Mouse (Mus musculus) adrenal gland, postnatal 14 days (tissue): ENCODE data around the gene Spsb1. TPM values are rescaled to one million over a fixed set of nuclear protein-coding genes. Genes with fewer than 3 reads are reported as not detected.

Experiments
- DNase-seq: peaks from one replicate; pipeline ENCODE4 v3.0.0; 2021; ENCODE audit warnings: mixed read lengths
- total RNA-seq: library from RNA; stranded (reverse); gene quantifications from 2 replicates; pipeline ENCODE4 v1.2.3, GENCODE M21; 2021

Gene Spsb1
- total RNA-seq, 1 experiment from 2014 or later: 24.7 TPM

- peak; percentile 32 for DNase-seq
Observed at GRCm38 (mm10) chr4:149855892-149856807, 98.7 kb downstream of the Spsb1 start.

GRCm38 (mm10) chr4:149855180-149855891, 99.5 kb downstream of the Spsb1 start:
- no peak for DNase-seq

- DNase-seq: no peak
Observed at GRCm38 (mm10) chr4:149854770-149855169, 100.1 kb downstream of the Spsb1 start.

GRCm38 (mm10) chr4:149854301-149854708, 100.5 kb downstream of the Spsb1 start:
- peak; percentile 71 for DNase-seq

- DNase-seq: no peak
Observed at GRCm38 (mm10) chr4:149853698-149854284, 101.1 kb downstream of the Spsb1 start.

- DNase-seq: no peak
Observed at GRCm38 (mm10) chr4:149851554-149851953, 103.3 kb downstream of the Spsb1 start.

- no peak for DNase-seq
Observed at GRCm38 (mm10) chr4:149850674-149851073, 104.2 kb downstream of the Spsb1 start.

GRCm38 (mm10) chr4:149850045-149850444, 104.8 kb downstream of the Spsb1 start:
- DNase-seq: no peak

- DNase-seq: no peak
Observed at GRCm38 (mm10) chr4:149849035-149849434, 105.8 kb downstream of the Spsb1 start.

GRCm38 (mm10) chr4:149846861-149847631, 107.8 kb downstream of the Spsb1 start:
- DNase-seq: peak; percentile 52

Other genes with a start within 250 kb of the Spsb1 start
- 32.1 and 36.3 TPM in 2 replicates for gene Tmem201, start 217.0 kb downstream of the Spsb1 start, total RNA-seq
- gene Slc25a33, start 180.8 kb downstream of the Spsb1 start, total RNA-seq: 30.6 and 36.6 TPM in 2 replicates
- 115 and 132 TPM in 2 replicates for gene H6pd, start 54.0 kb upstream of the Spsb1 start, total RNA-seq
- gene Gpr157, start 132.3 kb upstream of the Spsb1 start, total RNA-seq: 1.3 and 2.3 TPM in 2 replicates
- 0.30 and 0.48 TPM in 2 replicates for gene Slc2a5, start 164.2 kb upstream of the Spsb1 start, total RNA-seq
- not detected in 2 replicates for gene Slc2a7, start 193.9 kb upstream of the Spsb1 start, total RNA-seq
- gene Car6, start 246.3 kb upstream of the Spsb1 start, total RNA-seq: 0.44 TPM in 1 of 2 replicates, not detected in the other